Mouse (Mus musculus) erythroblast, embryonic 14.5 days (primary cell): Measurements from ENCODE around the gene Chrna9.

Experiments
- GATA1 ChIP-seq: IDR thresholded peaks from 2 replicates; pipeline ENCODE4 v1.6.1; 2012; ENCODE audit warnings: low read length, inconsistent platforms, mixed read lengths
- TAL1 ChIP-seq: IDR thresholded peaks from 3 replicates; pipeline ENCODE4 v1.6.1; 2012; ENCODE audit warnings: low read length, inconsistent platforms, mixed read lengths

GRCm38 (mm10) chr5:65999106-65999505 is 64.4 kb downstream of the Chrna9 start:
- TF ChIP-seq GATA1 (no peak), TAL1 (no peak)
